Comparison of ENCODE assay signal across 12 mouse cellular contexts in genomic region chr1:191318686-191319085, GRCm38 (mm10). TPM values are rescaled to one million over a fixed set of nuclear protein-coding genes. Genes with fewer than 3 reads are reported as not detected.
DNase-seq lines count a peak whose midpoint lies in the region; ATAC-seq lines count a peak whose summit lies in the region.
"Had no signal": no experiment of that assay in that cellular context is flagged by ENCODE, and none has a peak within 500 bp of the region (broad histone marks: within the 10 kb centered on the region; RNA-seq: fewer than 3 reads in every experiment).

No protein-coding gene starts in this region.

- no peaks in the 10 kb centered on the region for H3K36me3 ChIP-seq in kidney, embryonic 15.5 days
- H3K36me3 ChIP-seq in embryonic facial prominence, embryonic 15.5 days = no peaks in the 10 kb centered on the region
- no peaks in the 10 kb centered on the region for H3K36me3 ChIP-seq in forebrain, embryonic 10.5 days (replicated peaks)
- H3K36me3 ChIP-seq: forebrain, embryonic 12.5 days; midbrain, embryonic 10.5 days had no signal

- H3K4me3 ChIP-seq in kidney, embryonic 15.5 days (replicated peaks) = no peak overlapping the region
- H3K4me3 ChIP-seq in embryonic facial prominence, embryonic 15.5 days (replicated peaks) = no peak overlapping the region
- H3K4me3 ChIP-seq in forebrain, embryonic 10.5 days = no peak overlapping the region

- no peak overlapping the region for H3K9ac ChIP-seq in kidney, embryonic 15.5 days
- H3K9ac ChIP-seq in embryonic facial prominence, embryonic 15.5 days = no peak overlapping the region

- H3K27me3 ChIP-seq in kidney, embryonic 15.5 days = no peaks in the 10 kb centered on the region
- no peaks in the 10 kb centered on the region for H3K27me3 ChIP-seq in embryonic facial prominence, embryonic 15.5 days
- peaks cover 17% of the 10 kb centered on the region; the same call in 1 of the 2 replicates for H3K27me3 ChIP-seq in forebrain, embryonic 10.5 days (ENCODE audit: poor library complexity, severe bottlenecking)

- H3K4me1 ChIP-seq in kidney, embryonic 15.5 days = peaks cover 8% of the 10 kb centered on the region
- peaks cover 5% of the 10 kb centered on the region; the same call in 1 of the 2 replicates for H3K4me1 ChIP-seq in embryonic facial prominence, embryonic 15.5 days
- peaks cover 12% of the 10 kb centered on the region for H3K4me1 ChIP-seq in forebrain, embryonic 10.5 days

- WGBS in kidney, embryonic 15.5 days = 75% methylated on average over 5 of the region's 5 CpGs
- 60% methylated on average over 5 of the region's 5 CpGs for WGBS in embryonic facial prominence, embryonic 15.5 days
- WGBS in forebrain, embryonic 10.5 days = 82% methylated on average over 5 of the region's 5 CpGs

- 0 out of 2 replicates have a peak overlapping the region, but pooled peaks have one; percentile 48 for H3K27ac ChIP-seq in kidney, embryonic 15.5 days
- H3K27ac ChIP-seq in embryonic facial prominence, embryonic 15.5 days (replicated peaks) = 0 out of 2 replicates have a peak overlapping the region, but pooled peaks have one; percentile 19
- no peak overlapping the region for H3K27ac ChIP-seq in forebrain, embryonic 10.5 days
- H3K27ac ChIP-seq: forebrain, embryonic 12.5 days had no signal

- ATAC-seq in kidney, embryonic 15.5 days (replicated peaks; ENCODE audit: low FRiP score) = no peak
- ATAC-seq in embryonic facial prominence, embryonic 15.5 days (ENCODE audit: insufficient number of reproducible peaks, low FRiP score, low TSS enrichment, low read depth) = no peak

- DNase-seq in kidney, adult 11 months = no peak
- DNase-seq in adrenal gland, adult 2 months = peak; percentile 82
- peak; percentile 52 for DNase-seq in lung, postnatal 10 days
- no peak for DNase-seq in forebrain, embryonic 10.5 days (ENCODE audit: extremely low spot score, low spot score)
- no peak for DNase-seq in kidney, postnatal 10 days
- DNase-seq: cerebellum, postnatal 36 days; kidney, postnatal 14 days; thymus, postnatal 14 days had no signal

- H3K4me2 ChIP-seq in kidney, embryonic 15.5 days = no peak overlapping the region
- no peak overlapping the region for H3K4me2 ChIP-seq in embryonic facial prominence, embryonic 15.5 days (replicated peaks)

- H3K9me3 ChIP-seq in kidney, embryonic 15.5 days (replicated peaks) = no peaks in the 10 kb centered on the region
- H3K9me3 ChIP-seq in embryonic facial prominence, embryonic 15.5 days (replicated peaks) = no peaks in the 10 kb centered on the region
- no peaks in the 10 kb centered on the region for H3K9me3 ChIP-seq in forebrain, embryonic 10.5 days
- H3K9me3 ChIP-seq: forebrain, embryonic 12.5 days; midbrain, embryonic 10.5 days had no signal

RNA-seq across cellular contexts. Expression of gene Nenf, which starts 0.7 kb away (rescaled TPM):
- polyA plus RNA-seq in kidney, embryonic 15.5 days (2015; fragmentation: Nextera tagmentation; extraction: Ambion mirVana) = 93.6 and 98.5 TPM in 2 replicates
- total RNA-seq in adrenal gland, adult 2 months (2021) = 10 to 100 TPM; 78.7 to 94.3 TPM
- polyA plus RNA-seq in adrenal gland, adult 2 months (2012; rRNA removed) = 249 and 261 TPM in 2 replicates
- polyA plus RNA-seq in embryonic facial prominence, embryonic 15.5 days (2015; fragmentation: Nextera tagmentation; extraction: Ambion mirVana) = 106 and 114 TPM in 2 replicates
- polyA plus RNA-seq in forebrain, embryonic 10.5 days (2016; fragmentation: Nextera tagmentation; extraction: Ambion mirVana) = 49.9 and 51.9 TPM in 2 replicates

RNA-seq across cellular contexts. Expression of gene Tmem206, which starts 7.0 kb away (rescaled TPM):
- polyA plus RNA-seq in kidney, embryonic 15.5 days (2015; fragmentation: Nextera tagmentation; extraction: Ambion mirVana) = 21.3 and 24.7 TPM in 2 replicates
- total RNA-seq in adrenal gland, adult 2 months (2021) = 1 to 10 TPM; 4.2 to 7.4 TPM
- polyA plus RNA-seq in adrenal gland, adult 2 months (2012; rRNA removed) = 4.0 and 4.1 TPM in 2 replicates
- 16.6 and 17.9 TPM in 2 replicates for polyA plus RNA-seq in embryonic facial prominence, embryonic 15.5 days (2015; fragmentation: Nextera tagmentation; extraction: Ambion mirVana)
- 25.6 and 29.5 TPM in 2 replicates for polyA plus RNA-seq in forebrain, embryonic 10.5 days (2016; fragmentation: Nextera tagmentation; extraction: Ambion mirVana)

Comparison
In these comparisons a context has a peak if more than half of its experiments do, and no peak if none do; other contexts are left out.
1. DNase-seq: peak in adrenal gland, adult 2 months (single experiment) and lung, postnatal 10 days (single experiment); none in kidney, adult 11 months (single experiment), forebrain, embryonic 10.5 days (single experiment) and kidney, postnatal 10 days (single experiment).